Mouse (Mus musculus) embryo, embryonic 11.5 days (tissue): ENCODE data around the gene Ociad1.

Experiments
- DNase-seq: peaks from one replicate; pipeline ENCODE4 v3.0.0-alpha.2; 2012; ENCODE audit warnings: low read depth, low spot score

Gene Ociad1

GRCm38 (mm10) chr5:73292502-73293457 is at the start of gene Ociad1:
Ociad1 (plus strand) TSS chr5:73292784.
- DNase-seq: peak; percentile 96

- no peak for DNase-seq
Measured at GRCm38 (mm10) chr5:73244403-73244802, 48.2 kb upstream of the Ociad1 start.

- no peak for DNase-seq
Measured at GRCm38 (mm10) chr5:73246414-73246813, 46.2 kb upstream of the Ociad1 start.

GRCm38 (mm10) chr5:73248211-73248610 is 44.4 kb upstream of the Ociad1 start:
- DNase-seq: no peak

GRCm38 (mm10) chr5:73249341-73249740 is 43.2 kb upstream of the Ociad1 start:
- DNase-seq: no peak

- DNase-seq: no peak
Measured at GRCm38 (mm10) chr5:73252739-73253138, 39.8 kb upstream of the Ociad1 start.

- DNase-seq: no peak
Measured at GRCm38 (mm10) chr5:73254660-73255059, 37.9 kb upstream of the Ociad1 start.

- DNase-seq: peak; percentile 45
Measured at GRCm38 (mm10) chr5:73255321-73256251, 37.0 kb upstream of the Ociad1 start.

- peak; percentile 97 for DNase-seq
Measured at GRCm38 (mm10) chr5:73256352-73257065, 36.1 kb upstream of the Ociad1 start, which contains the start of gene Fryl. Fryl (minus strand) TSS chr5:73256619.

GRCm38 (mm10) chr5:73257096-73257495 is 35.5 kb upstream of the Ociad1 start:
- DNase-seq: no peak

- DNase-seq: no peak
Measured at GRCm38 (mm10) chr5:73257723-73258122, 34.9 kb upstream of the Ociad1 start.

- no peak for DNase-seq
Measured at GRCm38 (mm10) chr5:73264122-73264521, 28.5 kb upstream of the Ociad1 start.

- no peak for DNase-seq
Measured at GRCm38 (mm10) chr5:73265460-73265859, 27.1 kb upstream of the Ociad1 start.

- DNase-seq: no peak
Measured at GRCm38 (mm10) chr5:73268636-73269213, 23.9 kb upstream of the Ociad1 start.

GRCm38 (mm10) chr5:73270612-73271011 is 22.0 kb upstream of the Ociad1 start:
- DNase-seq: no peak

- DNase-seq: no peak
Measured at GRCm38 (mm10) chr5:73273171-73273570, 19.4 kb upstream of the Ociad1 start.

GRCm38 (mm10) chr5:73274941-73275340 is 17.6 kb upstream of the Ociad1 start:
- DNase-seq: no peak

GRCm38 (mm10) chr5:73279190-73279589 is 13.4 kb upstream of the Ociad1 start:
- no peak for DNase-seq

GRCm38 (mm10) chr5:73279732-73280566 is 12.6 kb upstream of the Ociad1 start:
- DNase-seq: no peak

GRCm38 (mm10) chr5:73280567-73280850 is 12.1 kb upstream of the Ociad1 start:
- no peak for DNase-seq
